Mouse (Mus musculus) left cerebral cortex, postnatal 36 days (tissue): Measurements from ENCODE around the gene Ints14. TPM values are rescaled to one million over a fixed set of nuclear protein-coding genes. Genes with fewer than 3 reads are reported as not detected.
"Not testable (repeated sequence)": the region's sequence is repeated elsewhere in the genome, so short reads cannot be mapped to it uniquely, and the experiment has no call there.

Source experiments
- DNase-seq, 2 experiments: peaks; one replicate each; pipeline ENCODE4 v3.0.0; 2021 to 2022; ENCODE audit warnings: low spot score in 2 of 2, mixed read lengths in 1 of 2
- intact Hi-C: fragments of 180-260 bp; cut with DNase I; formaldehyde crosslinking; loops from one replicate; pipeline ENCODE4 v1.15.1; 2025
- total RNA-seq, 2 experiments: library from RNA; stranded (reverse); gene quantifications; 2 replicates each; pipeline ENCODE4 v1.2.3; 2021

Ints14 gene
- total RNA-seq, 2 experiments from 2014 or later: 19.5 to 20.2 TPM

DNA sequence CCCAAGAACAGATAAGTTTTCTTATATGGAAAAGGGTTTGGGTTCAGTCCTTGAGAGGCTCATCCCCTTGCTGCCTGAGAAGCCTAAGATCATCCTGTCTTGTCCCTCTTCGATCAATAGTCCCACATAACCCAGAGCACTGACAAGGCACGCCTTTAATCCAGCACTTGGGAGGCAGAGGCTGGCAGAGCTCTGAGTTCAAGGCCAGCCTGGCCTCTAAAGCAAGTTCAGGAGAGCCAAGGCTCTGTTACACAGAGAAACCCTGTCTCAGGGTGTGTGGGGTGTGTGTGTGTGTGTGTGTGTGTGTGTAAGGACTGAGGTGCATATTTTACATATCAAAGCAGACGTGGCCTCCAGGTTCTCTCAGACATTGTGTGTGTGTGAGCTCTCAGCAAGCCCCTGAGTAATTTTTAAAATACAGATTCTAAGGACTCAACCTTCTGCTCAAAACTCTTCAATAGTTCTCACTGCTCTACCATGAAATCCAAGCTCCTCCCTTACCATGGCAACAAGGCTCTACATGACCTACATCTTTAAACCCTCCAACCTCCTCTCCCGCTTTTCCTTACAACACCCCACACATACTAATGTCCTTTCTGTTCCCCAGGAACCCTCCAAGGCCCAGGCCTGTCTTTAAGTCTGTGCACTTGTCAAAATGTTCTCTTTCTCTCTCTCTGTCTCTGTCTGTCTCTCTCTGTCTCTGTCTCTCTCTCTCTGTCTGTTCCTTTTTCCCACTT, 55.7 kb downstream of the Ints14 start:
- DNase-seq: no peak
- intact Hi-C loops: no loop called here

DNA sequence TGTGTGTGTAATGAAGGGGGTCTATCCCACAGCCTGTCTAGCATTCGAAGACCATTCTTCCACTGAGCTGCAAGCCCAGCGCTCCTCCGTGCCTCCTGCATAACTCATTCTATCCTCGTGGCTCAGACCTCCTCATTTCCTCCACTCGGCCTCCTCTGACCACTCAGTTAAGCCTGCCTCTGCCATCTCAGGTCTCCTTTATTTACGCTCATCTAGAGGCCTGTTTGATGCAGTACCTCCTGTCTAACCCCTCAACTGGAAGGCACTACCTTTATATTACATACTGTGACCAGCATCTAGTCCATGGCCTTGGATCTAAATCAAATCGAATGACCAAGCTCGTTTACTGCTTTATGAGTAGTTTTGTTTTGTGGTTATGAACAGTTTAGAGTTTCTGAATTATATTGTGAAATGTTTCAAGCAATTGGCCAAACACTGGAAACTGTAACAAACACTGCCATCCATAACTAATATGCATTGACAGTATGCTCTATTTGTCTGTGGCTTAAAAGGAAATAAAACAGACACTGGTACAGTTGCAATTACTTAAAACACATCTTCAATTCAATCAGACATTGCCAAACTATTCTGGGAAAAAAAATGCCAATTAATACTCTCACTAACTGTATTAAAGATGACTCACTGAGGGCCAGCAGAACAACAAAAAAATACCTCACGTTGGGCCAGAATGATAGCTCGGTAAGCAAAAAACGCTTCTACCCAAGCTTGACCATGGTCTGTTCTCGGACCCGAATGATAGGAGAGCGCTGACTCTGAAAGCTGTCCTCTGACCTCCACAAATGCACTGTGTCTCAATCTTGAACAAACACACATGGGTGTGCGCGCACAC, 56.5 kb downstream of the Ints14 start:
- intact Hi-C loops: no loop called here
- DNase-seq: no peak

DNA sequence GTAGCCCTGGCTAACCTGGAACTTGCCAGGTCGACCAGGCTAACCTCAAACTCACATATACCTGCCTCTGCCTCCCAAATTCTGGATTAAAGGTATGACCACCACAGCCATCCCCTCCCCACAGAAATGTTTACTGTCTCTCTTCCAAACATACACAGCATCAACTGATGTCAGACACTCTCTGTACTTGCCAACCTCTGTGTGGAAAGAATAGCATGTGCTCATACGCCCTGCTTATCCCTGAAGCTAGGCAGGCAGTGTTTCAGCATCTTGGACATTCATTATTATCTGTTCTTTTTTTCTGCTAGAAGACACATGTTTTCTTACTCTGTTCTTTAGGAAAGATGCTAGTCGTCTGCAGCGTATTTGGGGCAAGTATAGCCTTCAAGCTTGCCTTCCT, 57.2 kb downstream of the Ints14 start:
- DNase-seq: no peak
- intact Hi-C loops: no loop called here

DNA sequence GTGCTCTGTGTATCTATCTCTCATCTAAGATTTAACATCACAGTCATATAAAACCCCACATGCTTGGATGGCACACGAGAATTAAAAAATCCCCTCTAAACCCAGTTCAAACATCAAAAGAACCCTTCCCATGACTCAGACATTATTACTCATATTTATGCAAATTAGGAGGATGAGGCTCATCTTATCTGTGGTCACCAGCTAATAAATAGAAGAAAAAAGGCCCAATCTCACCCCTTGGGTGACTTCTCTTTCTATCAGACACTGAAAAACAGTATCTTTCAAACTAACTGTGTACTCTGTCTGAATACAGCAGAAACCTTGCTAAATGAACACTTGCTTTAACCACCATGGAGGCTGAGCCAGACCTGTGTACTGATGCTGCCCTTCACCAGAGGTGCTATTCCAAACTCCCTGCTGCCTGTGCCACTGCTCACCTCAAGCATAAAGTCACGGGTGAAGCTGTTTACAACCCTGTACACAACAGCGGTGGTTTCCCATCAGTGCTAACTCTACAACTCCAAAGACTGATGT, 58.0 kb downstream of the Ints14 start:
- intact Hi-C loops: no loop called here

DNA sequence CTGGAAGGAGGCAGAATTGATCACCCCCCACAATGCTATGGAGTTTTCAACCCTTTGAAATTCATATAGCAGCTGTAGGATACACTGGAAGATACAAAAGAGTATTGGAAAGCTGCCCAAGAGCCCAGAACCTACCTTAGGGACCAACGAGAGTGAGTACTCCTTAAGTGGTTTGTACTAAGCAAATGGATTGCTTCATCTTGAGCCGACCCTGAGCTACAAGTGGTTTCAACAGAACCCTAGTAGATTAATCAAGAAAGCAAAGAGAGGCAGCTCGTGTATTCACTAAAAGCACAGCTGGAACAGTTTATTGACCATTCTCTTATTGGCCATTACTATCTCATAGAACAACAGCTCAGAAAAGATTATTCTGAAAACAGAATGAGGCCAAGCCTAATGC, 58.4 kb downstream of the Ints14 start:
- intact Hi-C loops: no loop called here
- DNase-seq: no peak

More for the DNA sequence above, 58.0 kb downstream of the Ints14 start:
- no peak for DNase-seq

DNA sequence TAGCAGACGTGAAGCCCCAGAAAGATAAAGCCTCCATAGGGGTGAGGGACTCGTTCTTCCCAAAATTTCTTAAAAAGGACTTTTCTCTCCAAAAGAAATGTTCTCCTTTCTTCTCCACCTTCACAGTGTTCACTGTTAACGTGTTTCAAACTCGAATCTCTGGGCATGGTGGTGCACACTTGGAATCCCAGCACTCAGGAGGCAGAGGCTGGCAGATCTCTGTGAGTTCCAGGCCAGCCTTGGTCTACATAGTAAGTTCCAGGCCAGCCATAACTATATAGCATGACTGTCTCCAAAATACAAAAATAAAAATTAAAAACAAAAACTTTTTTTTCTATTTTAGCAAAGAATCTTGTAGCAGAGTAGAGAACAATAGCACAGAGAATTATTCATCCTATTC, 59.4 kb downstream of the Ints14 start:
- DNase-seq: no peak
- intact Hi-C loops: no loop called here

DNA sequence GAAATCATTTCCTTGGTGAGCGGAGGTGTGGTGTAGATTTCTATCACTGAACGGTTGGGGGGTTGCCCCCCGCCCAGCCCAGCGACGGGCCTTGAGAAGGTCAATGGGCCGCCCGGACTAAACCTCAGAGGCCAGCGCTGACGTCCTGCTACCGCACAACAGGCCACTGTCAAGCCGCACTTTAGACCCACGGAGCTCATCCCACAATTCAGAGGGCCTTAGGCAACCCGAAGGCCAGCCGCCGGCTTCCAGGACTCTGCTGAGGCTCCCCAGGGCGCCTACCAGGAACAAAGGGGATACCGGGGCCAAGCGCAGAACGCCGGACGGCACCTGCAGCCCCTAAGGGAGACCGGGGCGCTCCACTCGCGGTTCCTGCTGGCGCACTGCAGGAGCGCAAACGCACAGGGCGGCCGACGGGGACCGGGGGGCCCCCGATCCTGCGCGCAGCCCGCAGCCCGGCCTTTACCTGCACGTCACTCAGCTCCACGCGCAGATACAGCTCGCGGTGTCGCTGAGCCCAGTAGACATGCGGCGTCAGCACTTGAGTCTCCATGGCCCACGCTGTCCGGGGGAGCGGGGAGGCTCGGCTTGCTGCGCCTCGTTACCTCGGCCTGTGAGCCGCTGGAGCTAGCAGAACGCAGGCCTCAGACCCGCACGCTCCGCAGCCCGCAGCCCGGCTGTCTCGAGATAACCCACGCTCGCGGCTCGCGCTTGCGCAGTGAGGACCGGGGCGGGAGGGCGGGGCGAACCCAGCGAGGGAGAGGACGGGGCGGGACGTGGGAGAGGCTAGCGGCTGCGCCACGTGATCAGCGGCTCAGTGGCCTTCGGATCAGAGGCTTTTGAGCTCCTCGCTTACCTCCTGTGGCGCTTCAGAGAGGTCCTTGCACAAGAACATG, 60.5 kb downstream of the Ints14 start, which contains the start of gene Hacd3:
Gene Hacd3, minus strand, starts transcription at position 703 of the 896 bp plus-strand sequence.
- intact Hi-C loops: no loop called here
- peak; percentile 90 to 91 for DNase-seq

DNA sequence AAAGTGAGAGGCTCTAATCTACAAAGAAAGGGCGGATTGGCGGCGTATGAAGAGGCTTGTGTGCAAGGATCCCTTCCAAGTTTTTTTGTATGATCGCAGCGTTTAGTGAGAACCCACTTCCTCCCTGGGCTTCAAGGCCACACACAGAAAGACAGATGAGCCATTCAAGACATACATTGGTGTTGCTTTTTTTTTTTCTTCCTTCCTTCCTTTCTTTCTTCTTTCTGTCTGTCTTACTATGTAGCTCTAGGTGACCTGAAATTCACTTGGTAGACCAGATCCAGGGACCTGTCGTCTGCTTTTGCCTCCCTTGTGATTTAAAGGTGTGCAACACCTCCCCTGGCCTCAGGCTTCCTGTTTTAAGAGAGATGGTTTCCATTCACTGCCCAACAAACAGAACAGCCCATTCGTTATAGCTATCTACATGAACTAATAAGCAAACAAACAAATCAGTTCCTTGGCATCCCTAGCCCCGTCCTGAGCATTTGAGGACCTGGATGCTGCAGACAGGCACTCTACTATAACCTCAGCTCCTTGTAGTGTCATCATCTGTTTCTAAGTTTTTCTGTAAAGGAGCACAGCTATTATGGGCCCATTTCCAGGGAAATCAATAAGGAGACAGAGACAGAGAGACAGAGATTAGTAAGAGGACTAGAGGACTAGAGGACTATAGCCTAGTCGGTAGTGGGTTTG, 61.3 kb downstream of the Ints14 start:
- no peak for DNase-seq
- intact Hi-C loops: no loop called here

DNA sequence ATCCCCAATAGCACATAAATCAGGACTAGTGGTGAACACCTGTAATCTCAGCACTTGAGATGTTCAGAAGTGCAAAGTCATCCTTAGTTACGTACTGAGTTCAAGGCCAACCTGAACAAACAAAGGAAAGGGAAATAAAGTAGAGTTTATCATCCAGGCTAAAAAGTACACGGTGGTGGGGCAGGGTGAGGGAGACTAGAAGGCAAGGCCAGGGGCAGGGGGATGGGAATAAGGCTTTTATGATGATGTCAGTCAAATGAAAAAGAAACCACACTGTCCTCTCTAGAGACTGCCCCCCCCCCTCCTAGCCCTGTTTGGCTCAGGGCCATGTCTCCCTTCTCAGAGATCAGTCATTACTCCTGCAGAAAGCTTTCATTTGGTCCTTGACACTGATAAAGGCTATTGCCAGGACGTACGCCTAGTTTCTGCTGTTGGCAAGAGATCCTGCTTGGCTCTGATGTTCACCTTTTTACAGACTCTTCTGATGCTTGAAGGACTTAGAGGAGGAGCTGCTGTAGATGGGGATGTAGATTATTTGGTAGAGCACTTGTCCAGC, 62.0 kb downstream of the Ints14 start:
- intact Hi-C loops: no loop called here
- no peak for DNase-seq

DNA sequence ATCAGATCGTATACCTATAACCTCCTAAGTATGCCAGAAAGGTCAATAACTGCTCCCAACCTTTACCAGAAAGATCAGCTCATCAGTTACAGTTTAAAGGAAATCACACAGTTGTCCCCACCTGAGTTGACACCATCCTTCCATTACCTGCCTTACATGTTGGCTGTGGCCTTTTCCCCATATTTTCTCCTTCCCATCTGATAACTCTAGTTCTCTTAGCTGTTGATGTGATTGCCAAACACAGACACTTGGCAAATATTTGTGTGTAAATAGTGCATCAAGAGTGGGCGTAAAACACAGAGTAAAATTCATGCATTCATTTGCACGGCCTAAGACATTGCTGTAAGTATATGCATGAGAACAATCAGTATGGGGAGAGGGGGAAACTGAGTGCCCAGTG, 62.7 kb downstream of the Ints14 start:
- intact Hi-C loops: no loop called here
- DNase-seq: no peak

DNA sequence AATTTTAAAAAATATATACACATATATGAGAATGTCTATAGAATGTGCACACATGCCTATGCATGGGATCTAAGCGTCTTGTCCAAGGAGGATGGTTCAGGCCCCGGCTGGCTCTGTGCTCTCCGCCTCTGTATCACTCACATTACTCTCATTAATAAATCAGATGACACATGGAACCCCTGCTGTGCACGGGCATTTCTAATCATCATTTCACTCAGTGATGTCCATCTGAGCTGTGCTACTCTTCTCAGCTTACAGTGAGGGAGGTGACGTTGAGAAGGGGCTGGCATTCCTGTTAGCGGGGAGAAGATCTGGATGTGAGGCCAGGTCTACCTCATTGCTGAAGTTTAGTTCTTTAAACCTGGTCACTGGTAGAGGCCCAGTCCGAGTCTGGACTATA, 66.5 kb downstream of the Ints14 start:
- DNase-seq: no peak
- intact Hi-C loops: no loop called here

DNA sequence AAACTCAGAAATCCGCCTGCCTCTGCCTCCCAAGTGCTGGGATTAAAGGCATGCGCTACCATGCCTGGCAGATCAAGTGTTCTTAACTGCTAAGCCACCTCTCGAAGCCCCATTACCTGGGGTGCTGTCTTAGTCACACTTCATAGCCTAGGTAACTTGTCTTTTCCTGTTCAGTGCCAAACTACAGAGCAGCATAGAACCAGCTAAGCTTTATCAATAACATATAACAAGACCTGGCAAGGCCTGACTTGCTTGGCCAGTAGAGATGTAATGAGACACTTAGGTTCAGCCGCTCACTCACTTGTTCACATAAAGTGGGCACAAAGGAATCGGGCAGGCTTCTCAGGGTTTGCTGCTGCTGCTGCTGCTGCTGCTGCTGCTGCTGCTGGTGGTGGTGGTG, 67.6 kb downstream of the Ints14 start:
- intact Hi-C loops: no loop called here

DNA sequence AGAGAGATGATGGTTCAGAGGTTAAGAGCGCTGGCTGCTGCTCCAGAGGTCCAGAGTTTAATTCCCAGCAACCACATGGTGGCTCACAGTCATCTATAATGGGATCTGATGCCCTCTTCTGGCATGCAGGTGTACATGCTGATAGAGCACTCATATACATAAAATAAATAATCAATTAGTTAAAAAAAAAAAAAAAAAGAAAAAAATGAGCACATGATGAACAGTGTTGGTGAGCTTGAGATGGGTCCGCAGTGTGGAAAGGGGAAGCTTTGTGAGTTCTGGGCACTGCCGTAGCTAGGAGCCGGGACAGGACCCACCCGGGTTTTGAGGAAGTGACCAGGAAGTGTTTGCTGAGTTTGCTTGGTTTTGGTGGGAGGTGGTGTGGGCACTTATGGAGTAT, 70.7 kb downstream of the Ints14 start:
- not testable (repeated sequence) for DNase-seq
- intact Hi-C loops: loop anchor here (10.0 kb wide), 1 partner anchor 263 kb away; the partner anchor contains the start of gene Clpx

More for the DNA sequence above, 67.6 kb downstream of the Ints14 start:
- DNase-seq: no peak

DNA sequence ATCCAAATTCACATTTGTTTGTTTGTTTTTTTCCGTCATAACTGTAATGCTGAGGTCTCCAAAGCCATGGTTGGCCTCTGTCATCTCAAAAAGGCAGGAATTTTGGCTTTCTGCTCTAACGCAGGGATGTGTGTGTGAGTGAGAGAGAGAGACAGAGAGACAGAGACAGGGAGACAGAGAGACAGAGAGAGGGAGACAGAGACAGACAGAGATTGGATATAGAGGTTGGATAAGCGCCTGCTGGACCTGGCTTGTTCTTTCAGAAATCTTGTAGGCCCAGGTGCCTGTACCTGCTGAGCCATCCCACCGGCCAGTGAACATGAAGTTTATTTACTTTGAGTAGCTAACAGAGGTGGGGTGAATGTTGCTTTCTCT, 71.2 kb downstream of the Ints14 start:
- intact Hi-C loops: loop anchor here (10.0 kb wide), 1 partner anchor 263 kb away; the partner anchor contains the start of gene Clpx
- no peak for DNase-seq

DNA sequence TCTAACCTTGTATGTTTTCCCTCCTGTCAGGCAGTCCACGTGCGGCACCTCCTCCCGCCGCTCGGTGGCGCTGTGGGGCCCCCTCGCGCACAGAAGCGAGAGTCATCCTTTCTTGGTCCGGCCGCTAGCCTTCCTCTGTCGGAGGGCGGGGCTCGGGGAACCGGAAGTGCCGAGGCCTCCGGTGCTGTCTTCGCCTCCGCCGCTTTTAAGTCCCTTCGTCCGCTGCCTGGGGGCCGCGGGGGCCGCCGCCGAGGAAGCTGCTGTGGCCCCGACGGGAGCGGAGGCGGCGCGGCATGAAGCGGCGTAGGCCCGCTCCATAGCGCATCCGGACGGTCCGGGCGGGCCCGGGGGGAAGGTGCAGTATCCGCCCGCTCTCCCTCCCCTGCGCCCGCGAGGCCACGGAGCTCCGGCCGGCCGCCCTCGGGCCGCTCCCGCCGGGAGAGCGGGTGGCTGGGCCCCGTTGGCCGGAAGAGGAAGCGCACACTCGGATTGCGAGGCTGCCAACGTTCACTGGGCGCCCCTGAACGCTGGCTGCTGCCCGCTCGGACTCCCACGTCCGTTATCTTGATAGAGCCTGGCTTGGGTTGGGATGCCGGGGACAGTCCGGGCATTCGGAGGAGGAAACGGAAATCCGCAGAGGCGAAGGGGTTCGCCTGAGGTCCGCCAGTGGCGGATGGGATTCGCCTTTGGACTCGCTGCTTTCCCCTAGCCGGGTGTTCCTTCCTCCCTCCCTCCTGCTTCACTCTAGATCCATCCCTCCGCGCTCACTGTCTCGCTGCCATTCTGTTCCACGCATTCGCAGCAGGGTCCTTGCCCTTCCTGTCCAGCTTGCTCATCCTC, 71.8 kb downstream of the Ints14 start, which contains the start of gene Dpp8:
Gene Dpp8, plus strand, starts transcription at position 146 of the 840 bp plus-strand sequence.
- intact Hi-C loops: loop anchor here (10.0 kb wide), 1 partner anchor 262 kb away; the partner anchor contains the start of gene Clpx
- DNase-seq: peak; percentile 92

DNA sequence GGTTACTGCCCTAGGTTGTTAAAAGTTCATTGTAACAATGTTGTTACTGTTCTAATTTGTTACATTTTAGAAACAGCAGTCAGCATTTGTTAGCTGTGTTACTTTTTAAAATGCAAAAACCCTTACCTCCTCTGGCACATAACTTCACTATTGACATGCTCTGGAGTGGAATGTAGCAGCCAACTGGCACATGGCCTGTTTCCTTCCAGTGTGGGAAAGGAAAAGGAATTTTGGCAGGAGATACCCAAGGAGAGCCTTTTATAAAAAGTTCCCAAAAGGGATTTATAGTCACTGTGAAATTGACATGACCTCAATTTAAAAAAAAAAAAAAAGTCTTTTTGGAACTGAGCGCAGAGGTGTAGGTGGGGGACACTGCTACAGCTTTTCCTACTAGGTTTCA, 75.8 kb downstream of the Ints14 start:
- peak; percentile 26 to 30 for DNase-seq
- intact Hi-C loops: loop anchor here (10.0 kb wide), 1 partner anchor 258 kb away; the partner anchor contains the start of gene Clpx
